Mouse (Mus musculus) stomach, postnatal 0 days (tissue): ENCODE measurements around the gene Adora1.

Source experiments
- CTCF ChIP-seq: IDR thresholded peaks from 2 replicates; pipeline ENCODE4 v1.5.1; 2016; ENCODE audit warnings: antibody characterized with exemption, low read depth, mild to moderate bottlenecking, moderate library complexity
- EP300 ChIP-seq: optimal IDR thresholded peaks from 2 replicates; pipeline ENCODE3; 2016; ENCODE audit warnings: antibody characterized with exemption

DNA sequence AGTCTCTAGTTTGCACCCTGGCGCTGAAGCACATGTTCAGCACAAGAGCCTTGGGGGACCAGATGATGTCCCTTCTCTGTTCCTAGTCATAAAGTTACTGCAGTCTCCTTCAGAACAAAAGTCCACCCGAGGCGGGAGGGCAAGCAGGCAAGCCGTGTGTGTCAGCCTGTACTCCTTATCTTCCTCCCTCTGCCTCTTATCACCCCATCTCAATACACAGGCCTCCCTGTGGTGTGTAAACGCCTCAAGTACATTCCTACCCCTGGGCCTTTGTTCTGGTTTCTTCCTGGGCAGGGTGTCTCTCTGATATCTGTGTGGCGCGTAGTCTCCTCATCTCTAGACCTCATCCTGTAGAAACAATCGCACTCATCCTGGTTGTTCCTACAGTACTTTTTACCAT lies 8.5 kb downstream of the Adora1 start:
- TF ChIP-seq CTCF (no peak), EP300 (no peak)
